Mouse (Mus musculus): Measurements from ENCODE around the gene Pdlim4.

DNA sequence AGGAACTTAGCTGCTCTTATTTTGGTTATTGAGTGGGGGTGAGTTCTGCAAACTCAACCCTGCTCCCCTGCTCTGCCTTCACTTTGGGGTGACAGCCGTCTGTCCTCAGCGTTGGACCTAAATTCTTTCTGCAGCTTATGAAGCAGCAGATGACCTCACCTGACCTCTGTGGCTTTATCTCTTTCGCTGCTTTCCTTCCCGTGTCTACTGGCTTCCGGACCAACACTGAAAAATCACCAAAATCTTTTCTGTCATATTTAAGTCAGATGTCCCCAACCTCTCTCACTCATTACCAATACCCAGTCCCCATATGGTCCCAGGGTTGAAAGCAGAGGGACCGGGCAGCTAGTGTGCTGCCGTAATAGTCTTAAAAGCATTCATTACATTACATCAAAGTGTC is 23.4 kb upstream of the Pdlim4 start:
- TF ChIP-seq CTCF (IDR thresholded peaks at IDR 0.05; ENCODE audit: extremely low read depth, insufficient read depth, insufficient read length, insufficient replicate concordance) (no peak), POLR2A (IDR thresholded peaks at IDR 0.05; ENCODE audit: low read depth, low read length) (no peak)

Data from spleen, adult 2 months (tissue).